Mouse (Mus musculus) frontal cortex, postnatal 10 days (tissue): ENCODE data around the gene Rap1a.

Experiments
- DNase-seq, 2 experiments: peaks; one replicate each; pipeline ENCODE4 v3.0.0; 2022; ENCODE audit warnings: low spot score in 2 of 2, mixed read lengths in 1 of 2

The Rap1a gene

DNA sequence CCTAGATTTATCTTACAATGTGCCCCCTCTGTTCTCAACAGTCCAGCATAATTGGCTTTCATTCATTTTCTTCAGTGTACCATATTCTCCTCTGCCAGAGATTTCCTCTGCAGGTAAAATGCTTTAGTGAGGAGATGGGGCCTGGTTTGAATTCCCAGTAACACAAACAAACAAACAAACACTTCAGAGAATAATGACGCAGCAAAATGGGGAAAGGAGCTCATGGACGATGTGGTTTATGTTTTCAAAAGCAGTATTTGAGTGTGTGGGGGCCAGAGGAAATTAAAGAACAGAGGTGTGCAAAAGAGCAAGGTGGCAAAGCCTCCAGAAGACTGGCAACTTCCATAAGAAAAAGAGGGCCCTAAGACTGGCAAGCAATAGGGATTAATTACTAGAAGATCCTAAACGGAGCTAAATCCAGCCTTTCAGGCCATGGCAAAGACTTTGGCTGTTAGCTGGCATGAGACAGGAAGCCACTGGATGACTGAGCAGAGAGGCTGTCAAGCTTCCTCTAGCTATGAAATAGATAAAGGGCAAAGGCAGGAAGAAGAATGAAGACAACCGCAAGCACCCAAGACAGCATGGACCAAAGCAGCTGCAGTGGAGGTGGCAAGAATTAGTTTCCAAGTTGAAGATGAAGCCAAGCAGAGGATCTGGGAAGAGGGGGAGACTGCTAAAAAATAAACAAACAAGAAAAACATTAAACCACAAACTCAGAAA is 37.8 kb downstream of the Rap1a start:
- no peak for DNase-seq

DNA sequence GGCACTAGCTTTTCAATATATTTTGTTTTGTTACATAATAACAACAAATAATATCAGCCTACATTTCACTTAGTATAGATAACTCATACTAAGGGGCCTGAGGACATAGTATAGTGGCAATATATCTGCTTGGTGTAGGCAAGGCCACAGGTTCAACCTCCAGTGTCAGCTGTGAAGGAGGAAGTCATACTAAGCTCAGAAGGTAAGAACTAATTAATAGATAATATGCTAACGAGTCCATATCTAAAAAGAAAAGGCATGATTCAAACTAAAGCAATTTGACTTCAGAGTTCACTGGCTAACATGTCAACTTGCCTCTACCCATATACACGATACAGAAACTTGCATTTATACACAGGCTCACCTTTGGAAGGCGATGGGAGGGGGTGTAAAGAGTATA is 41.1 kb downstream of the Rap1a start:
- DNase-seq, result no peak

DNA sequence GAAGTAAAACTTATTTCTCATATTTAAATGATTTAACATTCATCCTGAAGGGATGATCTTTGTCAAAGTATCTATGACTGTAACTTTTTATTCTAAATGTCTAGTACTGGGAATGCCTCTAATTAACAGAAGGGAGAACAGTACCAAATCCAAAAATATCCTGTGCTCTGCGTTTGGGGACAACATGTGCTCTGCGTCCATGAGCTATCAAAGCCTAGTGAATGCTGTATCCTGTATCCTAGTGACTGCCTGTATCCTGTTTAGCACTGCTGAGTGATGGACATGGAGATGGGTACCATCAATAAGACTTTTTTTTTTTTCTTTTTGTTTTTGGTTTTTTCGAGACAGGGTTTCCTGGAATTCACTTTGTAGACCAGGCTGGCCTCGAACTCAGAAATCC is 42.5 kb downstream of the Rap1a start:
- no peak for DNase-seq

DNA sequence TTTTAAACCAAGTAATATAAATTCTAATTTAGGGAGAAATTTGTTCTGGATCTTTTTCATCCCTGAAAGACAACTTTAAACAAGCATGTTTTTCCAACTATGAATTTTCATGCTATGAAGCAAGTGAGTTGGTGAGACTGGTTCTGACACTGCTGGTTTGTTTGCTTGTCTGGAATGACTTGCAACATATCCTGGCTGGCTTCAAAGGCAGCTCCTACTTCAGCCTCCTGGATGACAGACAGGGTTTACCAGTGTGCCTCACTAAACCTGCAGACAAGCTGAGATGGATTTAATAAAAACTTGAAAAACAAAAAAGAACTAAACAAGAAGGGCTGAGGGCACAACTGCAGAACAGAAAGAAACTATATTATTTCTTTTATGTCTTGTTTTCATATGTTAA is 43.0 kb downstream of the Rap1a start:
- no peak for DNase-seq

DNA sequence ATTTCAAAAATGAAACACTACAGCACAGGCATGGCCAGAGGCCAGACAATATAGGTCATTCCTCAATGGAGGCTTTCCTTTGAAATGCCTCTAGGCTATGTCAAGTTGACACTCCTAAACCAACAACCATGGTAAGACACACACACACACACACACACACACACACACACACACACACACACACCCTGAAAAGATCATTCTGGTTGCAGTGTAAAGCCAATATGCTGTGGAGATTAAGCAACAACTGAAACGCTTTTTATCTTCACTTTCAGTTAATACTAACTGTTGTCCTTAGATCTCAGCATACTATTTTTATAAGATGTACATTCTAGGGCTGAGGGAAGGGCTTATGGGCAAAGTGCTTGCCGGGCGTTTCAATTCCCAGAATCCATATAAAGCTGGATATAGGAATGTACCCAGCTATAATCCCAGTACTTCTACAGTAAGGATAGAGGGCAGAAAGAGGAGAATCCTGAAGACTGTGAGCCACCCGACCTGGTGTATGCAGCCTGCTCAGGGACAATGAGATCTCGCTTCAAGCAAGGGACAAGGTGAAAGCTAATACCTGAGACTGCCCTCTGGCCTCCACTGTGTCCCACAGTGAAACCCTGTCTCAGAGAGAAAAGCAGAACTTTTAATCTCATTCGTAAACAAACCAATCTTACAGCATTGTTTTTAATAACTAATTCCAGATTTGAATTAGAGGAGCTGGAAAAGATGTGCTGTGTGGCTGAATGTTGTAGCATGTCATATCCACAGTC is 43.6 kb downstream of the Rap1a start:
- DNase-seq, result no peak

DNA sequence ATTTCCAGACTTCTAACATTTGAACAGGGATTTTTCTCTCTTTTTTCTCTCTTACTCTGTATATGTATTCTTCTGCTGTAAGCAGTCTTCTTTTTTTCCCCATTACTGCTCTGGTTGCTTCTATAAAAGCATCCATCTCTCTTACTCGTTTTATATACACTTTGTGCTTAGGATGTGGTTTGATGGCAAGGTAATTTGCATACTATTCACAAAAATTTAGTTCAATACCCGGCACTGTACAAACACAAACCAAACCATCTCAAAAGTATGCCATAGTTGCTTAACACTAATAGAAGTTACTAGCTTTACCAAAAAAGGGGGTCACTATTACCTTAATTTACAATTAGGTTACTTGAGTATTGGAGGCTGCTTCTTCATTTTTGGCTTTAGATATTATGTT is 44.6 kb downstream of the Rap1a start:
- DNase-seq, result no peak

DNA sequence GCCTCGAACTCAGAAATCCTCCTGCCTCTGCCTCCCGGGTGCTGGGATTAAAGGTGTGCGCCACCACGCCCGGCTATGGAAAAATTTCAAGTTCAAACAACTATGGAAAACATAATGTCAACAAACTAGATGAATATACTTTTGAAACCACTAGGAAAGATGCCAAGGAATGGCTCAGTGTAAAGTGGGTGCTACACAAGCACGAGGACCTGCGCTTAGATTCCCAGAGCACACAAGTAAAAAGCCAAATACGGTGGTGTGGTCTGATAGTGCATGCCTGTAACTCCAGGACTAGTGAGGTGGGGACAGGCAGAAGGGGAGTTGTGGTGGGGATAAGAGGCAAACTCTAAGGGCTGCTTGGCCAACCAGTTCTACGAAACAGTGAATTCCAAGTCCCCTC is 46.0 kb downstream of the Rap1a start:
- no peak for DNase-seq

DNA sequence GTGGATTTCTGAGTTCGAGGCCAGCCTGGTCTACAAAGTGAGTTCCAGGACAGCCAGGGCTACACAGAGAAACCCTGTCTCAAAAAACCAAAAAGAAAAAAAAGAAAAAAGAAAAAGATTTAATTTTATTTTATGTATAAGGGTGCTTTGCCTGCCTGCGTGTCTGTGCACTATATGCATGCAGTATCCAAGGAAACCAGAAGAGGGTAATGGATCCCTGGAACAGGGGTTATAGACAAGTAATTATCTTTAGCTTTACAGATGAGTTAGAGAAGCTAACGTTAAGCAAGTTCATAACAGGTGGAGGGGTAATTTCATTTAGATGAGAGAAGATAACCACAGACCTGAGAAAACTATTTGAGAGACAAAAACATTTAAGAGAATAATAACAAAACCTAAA is 47.0 kb downstream of the Rap1a start:
- DNase-seq, result no peak

DNA sequence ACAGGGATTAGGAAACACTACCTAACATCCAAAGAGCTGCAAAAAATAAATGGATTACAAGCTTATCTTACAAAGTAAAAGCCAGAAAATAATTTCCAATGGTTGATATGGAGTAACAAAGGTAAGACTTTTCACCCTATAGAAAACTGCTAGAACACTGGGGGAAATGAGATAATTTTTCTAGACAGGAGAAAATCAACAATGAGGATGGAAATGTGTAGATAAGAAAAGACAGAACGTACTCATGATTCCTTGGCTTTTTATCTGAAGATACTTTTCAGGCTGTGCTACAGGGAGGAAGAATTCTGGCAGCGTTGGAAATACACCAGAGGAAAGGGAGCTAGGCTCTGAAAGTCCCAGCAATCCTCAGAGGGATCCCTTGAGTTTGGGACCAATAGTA is 50.3 kb downstream of the Rap1a start:
- DNase-seq, result no peak

DNA sequence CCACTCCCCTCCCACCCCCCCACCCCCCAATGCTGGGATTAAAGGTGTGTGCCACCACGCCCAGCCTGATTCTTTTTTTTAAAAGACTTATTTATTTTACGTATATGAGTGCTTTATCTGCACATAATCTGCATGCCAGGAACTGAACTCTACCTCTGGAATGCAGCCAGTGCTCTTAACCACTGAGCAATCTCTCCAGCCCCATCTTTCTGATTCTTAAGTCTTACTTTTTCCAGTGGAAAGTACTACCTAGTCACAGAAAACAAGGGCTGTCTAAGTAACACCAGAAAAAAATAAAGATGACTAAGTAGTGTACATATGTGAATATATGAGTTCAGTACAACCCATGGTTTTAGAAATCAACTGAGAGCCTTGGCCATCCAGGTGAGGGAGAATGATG is 54.6 kb downstream of the Rap1a start:
- no peak for DNase-seq

DNA sequence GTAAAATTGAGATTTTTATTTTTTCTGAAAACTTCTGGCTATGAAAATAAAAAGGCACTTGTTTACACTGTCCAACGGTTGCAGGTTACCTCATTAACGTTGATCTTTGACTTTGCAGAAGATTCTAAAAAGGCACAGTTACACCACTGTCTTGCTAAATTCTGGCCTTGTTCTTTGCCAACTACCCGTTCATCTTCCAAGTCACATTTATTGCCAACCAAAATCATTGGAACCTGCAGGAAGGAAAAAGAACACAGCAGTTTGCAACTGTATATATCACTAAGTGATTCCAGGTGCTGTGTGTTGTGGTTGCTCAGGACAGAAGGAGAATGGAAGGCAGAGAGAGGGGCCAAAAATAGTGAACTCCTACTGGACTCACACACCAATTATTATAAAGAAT is 63.5 kb downstream of the Rap1a start:
- DNase-seq, result no peak

DNA sequence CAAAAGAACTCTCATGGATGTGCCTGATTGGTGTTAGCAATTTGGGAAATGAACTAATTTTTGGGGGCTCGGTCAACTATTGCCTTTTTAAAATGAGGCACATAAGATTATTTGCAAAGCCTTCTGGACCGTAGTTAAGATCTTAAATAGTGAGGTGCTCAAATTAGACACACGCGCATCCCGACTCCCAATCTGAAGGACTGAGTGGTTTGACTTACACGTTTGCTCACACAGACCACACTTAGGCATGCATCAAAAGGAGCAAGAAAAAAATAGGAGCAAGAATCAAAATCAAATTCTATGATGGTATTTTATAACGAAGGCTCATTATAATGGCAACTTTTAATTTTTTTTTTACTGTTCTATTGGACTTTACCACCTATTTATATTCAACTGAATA is 64.1 kb downstream of the Rap1a start:
- DNase-seq, result no peak

DNA sequence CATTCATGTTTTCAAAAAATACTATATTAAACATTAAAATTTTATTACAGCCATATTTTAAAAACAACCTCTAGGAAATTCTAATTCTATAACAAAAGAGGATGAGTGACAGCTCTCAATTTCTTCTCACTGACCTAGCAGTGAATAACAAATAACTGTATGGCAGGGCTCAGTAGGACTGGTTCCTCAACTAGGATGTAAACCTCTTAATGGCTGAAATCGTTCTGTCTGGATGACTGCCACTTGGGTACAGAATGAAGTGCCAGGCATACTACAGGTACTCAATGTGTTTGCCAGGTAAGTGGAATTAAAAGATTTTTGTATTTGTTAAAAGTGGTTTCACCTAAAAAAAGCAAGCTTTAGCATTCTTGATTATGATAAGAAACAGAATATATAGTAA is 65.0 kb downstream of the Rap1a start:
- DNase-seq, result no peak

DNA sequence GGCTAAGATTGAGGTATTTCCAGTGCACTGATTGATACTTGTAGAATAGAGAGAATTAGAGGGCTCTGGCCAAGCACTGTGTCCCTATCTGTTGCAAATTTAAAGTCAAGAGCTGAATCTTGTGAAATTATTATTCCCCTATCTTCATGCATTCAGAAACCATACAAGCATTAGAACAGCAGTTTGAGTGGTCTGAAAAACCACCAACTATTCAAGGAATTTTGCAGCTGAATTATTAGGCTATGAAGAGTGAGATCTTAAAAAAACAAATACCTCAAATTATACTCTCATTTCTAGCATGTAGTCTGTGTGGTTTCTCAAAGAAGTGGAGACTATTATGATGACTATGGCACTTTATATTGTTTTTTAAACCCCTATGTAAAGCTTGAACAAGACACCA is 65.9 kb downstream of the Rap1a start:
- DNase-seq, result no peak

DNA sequence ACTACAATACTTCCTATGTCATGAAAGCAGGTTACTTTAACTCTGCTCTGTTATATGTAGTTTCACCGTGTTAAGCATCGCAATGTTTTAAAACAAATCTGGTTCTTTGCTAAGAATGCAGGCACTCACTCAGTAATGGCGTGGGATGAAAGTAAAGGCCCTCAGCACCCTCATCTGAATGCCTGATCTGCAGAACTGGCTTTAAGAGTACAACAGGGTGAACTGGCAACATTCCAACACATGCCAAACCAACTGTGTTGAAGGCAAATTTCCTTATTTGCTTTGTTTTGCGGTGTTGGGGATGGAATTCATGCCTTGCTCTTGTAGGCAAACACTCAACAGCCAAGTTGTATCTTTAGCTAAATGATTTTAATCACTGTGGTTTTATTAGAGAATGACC is 67.6 kb downstream of the Rap1a start:
- no peak for DNase-seq

DNA sequence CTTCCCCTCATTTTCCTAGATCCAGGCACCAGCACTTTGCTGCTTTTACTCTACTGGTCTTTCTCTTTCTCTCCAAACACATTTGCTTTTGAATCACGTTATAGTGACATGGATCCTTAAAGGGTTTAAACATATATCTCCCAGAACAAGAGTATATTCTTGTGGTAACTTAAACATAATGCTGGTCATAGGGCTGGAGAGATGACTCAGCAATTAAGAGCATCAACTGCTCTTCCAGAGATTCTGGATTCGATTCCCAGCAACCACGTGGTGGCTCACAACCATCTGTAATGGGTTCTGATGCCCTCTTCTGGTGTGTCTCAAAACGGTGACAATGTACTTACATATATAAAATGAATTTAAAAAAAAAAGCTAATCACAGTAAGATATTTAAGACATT is 68.8 kb downstream of the Rap1a start:
- no peak for DNase-seq

DNA sequence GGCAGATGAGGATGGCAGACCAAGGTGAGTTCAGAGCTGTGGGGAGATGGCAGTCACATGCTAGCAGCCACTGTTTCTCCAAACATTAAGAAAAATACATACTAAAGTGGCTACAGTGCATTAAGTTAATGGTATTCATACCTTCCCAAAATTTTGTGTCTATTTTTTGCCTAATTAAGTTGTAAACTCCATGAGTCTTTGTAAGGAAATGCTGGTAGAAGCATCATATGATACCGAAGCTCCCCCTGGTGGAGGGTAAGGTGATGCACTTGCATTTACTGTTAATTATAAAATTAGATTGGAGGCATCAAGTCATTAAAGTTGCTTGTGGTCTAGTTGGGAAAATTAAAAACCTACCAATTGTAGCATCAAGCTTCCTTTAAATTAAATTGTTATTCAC is 75.1 kb downstream of the Rap1a start:
- DNase-seq, result no peak

DNA sequence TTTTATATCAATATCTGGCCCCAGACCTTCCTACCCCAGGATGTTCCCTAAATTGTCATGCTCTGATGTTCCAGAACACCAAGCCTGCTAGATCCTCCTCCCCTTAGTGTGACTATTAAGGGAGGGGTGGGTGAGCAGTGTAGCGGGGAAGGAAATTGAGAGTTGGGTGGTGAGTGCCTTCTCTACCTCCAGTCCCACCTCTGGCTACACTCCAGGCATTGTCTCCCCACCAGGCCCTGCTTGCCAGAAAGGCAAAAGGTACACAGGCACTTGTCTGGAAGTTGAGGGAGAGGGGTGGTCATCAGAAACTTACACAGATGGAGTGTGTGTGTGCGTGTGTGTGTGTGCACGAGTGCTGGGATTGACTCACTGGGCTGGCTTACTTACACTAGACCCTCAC is 78.6 kb downstream of the Rap1a start:
- no peak for DNase-seq

DNA sequence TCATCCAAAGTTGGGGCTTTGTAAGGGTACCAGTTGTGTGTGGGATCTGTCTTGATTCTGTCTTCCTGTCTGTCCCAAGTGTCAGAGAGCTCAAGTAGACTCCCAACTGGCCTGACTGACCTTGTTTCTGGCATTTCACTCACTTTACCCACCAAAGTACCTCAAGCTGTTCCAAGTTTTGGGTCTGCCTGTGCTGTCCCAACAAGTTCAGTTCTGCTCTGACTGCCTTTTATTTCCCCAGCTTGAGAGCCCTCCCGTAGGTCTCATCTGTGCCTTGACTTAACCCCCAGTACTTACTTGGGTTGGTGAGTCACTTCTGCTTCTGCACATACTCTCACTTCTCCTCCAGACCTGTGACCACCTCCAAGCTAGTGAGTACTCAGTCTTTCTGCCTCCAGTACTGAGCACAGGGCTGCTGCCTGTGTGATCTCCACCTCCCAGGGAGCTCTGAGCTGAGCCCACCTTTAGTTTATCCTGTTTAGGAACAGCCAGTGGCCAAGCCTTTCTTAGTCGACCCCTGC is 79.4 kb downstream of the Rap1a start:
- no peak for DNase-seq

DNA sequence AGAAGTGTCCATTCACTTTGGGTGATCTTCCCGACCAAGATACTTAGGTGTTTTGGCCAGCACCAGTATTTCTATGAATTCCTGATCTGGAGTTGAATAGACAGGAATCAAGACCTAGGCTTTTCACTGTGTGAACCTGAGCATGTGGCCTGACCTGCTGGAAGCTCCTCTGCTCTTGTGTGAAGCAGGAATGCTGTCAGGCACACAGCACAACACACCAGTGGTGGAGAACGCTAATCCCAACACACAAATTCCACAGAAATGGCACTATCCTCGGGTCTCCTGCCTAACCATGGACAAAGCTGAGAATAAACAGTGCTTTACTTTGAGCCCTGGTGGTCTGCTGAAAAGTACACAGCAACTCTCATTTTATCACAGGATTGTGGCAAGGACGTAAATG is 80.6 kb downstream of the Rap1a start:
- no peak for DNase-seq

DNA sequence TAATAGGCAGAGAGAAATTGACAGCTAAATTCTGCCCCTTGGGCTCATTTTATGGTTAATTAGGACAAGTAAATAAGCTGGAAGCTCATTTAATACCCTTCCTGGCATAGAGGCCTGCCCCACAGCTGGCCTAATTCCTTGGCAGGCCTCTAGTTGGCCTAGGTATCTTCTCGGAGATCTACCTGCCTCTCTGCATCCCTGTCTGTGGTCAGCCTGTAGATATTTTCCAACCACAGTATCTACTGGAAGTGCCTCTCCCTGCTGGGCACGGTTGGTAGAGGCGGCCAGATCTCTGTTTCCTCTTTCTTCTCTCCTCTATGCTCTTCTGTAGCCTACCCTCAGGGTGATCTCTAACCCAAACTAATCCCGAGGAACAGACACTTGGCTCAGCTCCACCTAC is 81.2 kb downstream of the Rap1a start:
- no peak for DNase-seq

DNA sequence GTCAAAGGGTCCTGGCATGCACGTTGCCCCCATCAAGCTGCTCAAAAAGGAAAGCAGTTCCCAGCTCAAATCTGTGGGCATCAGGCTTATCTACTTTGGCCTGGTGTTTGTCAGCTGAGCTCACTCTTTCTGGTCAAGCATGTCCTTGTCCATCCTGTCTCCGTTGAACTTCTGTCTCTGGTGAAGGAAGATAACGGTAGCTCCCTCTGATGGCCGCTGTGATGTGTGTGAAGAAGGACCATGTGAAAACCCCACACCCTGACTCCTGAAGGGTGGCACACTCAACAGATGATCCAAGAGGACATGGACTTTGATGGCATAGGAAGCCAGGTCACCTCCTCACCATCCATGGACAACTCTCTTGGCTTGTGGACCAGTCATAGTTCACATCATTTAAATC is 82.4 kb downstream of the Rap1a start:
- no peak for DNase-seq

DNA sequence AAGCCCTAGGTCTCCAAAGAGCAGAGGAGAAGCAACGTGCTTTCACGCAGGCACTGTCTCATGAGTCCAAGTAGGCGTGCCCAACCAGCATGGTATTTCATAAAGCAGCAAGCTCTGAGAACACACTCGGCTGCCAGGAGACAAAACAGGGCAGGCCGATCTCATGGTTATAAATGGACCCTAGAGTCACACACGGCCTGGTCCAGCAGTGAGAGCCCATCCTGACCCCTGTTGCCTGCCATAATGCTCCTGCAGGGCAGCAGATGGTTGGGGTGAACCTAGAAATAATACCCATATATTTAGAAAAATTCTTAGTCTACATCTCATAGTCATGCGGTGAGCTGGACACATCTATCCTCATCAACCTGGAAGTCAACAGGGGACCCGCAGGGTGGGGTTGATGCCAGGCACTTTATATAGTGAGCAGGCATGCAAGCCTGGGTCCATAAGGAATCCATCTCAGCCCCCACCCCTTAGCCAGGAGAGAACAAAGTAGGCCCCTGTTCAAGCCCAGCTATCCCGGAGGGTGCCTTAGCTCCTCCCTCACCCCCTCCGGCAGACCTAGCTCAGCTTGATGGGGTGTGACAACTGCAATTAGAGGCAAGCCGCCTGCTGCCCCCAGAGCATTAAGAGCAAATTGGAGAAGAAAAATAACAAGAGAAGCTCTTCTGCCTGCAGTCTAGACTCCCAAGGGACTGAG is 83.1 kb downstream of the Rap1a start:
- no peak for DNase-seq
